Mouse (Mus musculus): ENCODE measurements around the gene Adam22. TPM values are rescaled to one million over a fixed set of nuclear protein-coding genes. Genes with fewer than 3 reads are reported as not detected.

Gene Adam22
- polyA plus RNA-seq, 1 experiment = 3.6 TPM

- no peak overlapping the region for H3K4me3 ChIP-seq (ENCODE audit: control insufficient read depth, low read depth, low read length)
Measured at GRCm38 (mm10) chr5:8356885-8357651, 10.9 kb downstream of the Adam22 start.

GRCm38 (mm10) chr5:8356326-8356725 lies 11.6 kb downstream of the Adam22 start:
- H3K27ac ChIP-seq (ENCODE audit: control insufficient read depth, insufficient read depth, low read depth, low read length) = no peak overlapping the region
- H3K27me3 ChIP-seq (ENCODE audit: control insufficient read depth, insufficient read depth, low read length) = no peaks in the 10 kb centered on the region
- H3K4me3 ChIP-seq (ENCODE audit: control insufficient read depth, low read depth, low read length) = no peak overlapping the region
- no peaks in the 10 kb centered on the region for H3K36me3 ChIP-seq (ENCODE audit: control insufficient read depth, insufficient read depth, low read length)
- TF ChIP-seq POLR2A (IDR thresholded peaks at IDR 0.05; ENCODE audit: control insufficient read depth, low read depth, low read length) = no peak
- no peak for TF ChIP-seq CTCF (IDR thresholded peaks at IDR 0.05; ENCODE audit: control insufficient read depth, insufficient read depth, insufficient replicate concordance, low read depth, low read length)
- no peaks in the 10 kb centered on the region for H3K4me1 ChIP-seq (ENCODE audit: control insufficient read depth, insufficient read depth, low read length)

More at GRCm38 (mm10) chr5:8356885-8357651, 10.9 kb downstream of the Adam22 start:
- TF ChIP-seq CTCF (IDR thresholded peaks at IDR 0.05; ENCODE audit: control insufficient read depth, insufficient read depth, insufficient replicate concordance, low read depth, low read length) (no peak), POLR2A (IDR thresholded peaks at IDR 0.05; ENCODE audit: control insufficient read depth, low read depth, low read length) (no peak)
- Histone ChIP-seq H3K4me1 (ENCODE audit: control insufficient read depth, insufficient read depth, low read length) (no peaks in the 10 kb centered on the region), H3K27me3 (ENCODE audit: control insufficient read depth, insufficient read depth, low read length) (no peaks in the 10 kb centered on the region), H3K36me3 (ENCODE audit: control insufficient read depth, insufficient read depth, low read length) (no peaks in the 10 kb centered on the region), H3K27ac (ENCODE audit: control insufficient read depth, insufficient read depth, low read depth, low read length) (no peak overlapping the region)

GRCm38 (mm10) chr5:8349557-8349956 lies 18.4 kb downstream of the Adam22 start:
- no peak overlapping the region for H3K4me3 ChIP-seq (ENCODE audit: control insufficient read depth, low read depth, low read length)
- TF ChIP-seq CTCF (IDR thresholded peaks at IDR 0.05; ENCODE audit: control insufficient read depth, insufficient read depth, insufficient replicate concordance, low read depth, low read length) (no peak), POLR2A (IDR thresholded peaks at IDR 0.05; ENCODE audit: control insufficient read depth, low read depth, low read length) (no peak)
- no peaks in the 10 kb centered on the region for H3K27me3 ChIP-seq (ENCODE audit: control insufficient read depth, insufficient read depth, low read length)
- H3K36me3 ChIP-seq (ENCODE audit: control insufficient read depth, insufficient read depth, low read length) = no peaks in the 10 kb centered on the region
- no peaks in the 10 kb centered on the region for H3K4me1 ChIP-seq (ENCODE audit: control insufficient read depth, insufficient read depth, low read length)
- no peak overlapping the region for H3K27ac ChIP-seq (ENCODE audit: control insufficient read depth, insufficient read depth, low read depth, low read length)

- Histone ChIP-seq H3K4me1 (ENCODE audit: control insufficient read depth, insufficient read depth, low read length) (no peaks in the 10 kb centered on the region), H3K27ac (ENCODE audit: control insufficient read depth, insufficient read depth, low read depth, low read length) (no peak overlapping the region), H3K27me3 (ENCODE audit: control insufficient read depth, insufficient read depth, low read length) (no peaks in the 10 kb centered on the region), H3K4me3 (ENCODE audit: control insufficient read depth, low read depth, low read length) (no peak overlapping the region), H3K36me3 (ENCODE audit: control insufficient read depth, insufficient read depth, low read length) (no peaks in the 10 kb centered on the region)
- TF ChIP-seq CTCF (IDR thresholded peaks at IDR 0.05; ENCODE audit: control insufficient read depth, insufficient read depth, insufficient replicate concordance, low read depth, low read length) (no peak), POLR2A (IDR thresholded peaks at IDR 0.05; ENCODE audit: control insufficient read depth, low read depth, low read length) (no peak)
Measured at GRCm38 (mm10) chr5:8346329-8346728, 21.6 kb downstream of the Adam22 start.

- no peak overlapping the region for H3K27ac ChIP-seq (ENCODE audit: control insufficient read depth, insufficient read depth, low read depth, low read length)
- H3K4me1 ChIP-seq (ENCODE audit: control insufficient read depth, insufficient read depth, low read length) = no peaks in the 10 kb centered on the region
- no peak for TF ChIP-seq CTCF (IDR thresholded peaks at IDR 0.05; ENCODE audit: control insufficient read depth, insufficient read depth, insufficient replicate concordance, low read depth, low read length)
- TF ChIP-seq POLR2A (IDR thresholded peaks at IDR 0.05; ENCODE audit: control insufficient read depth, low read depth, low read length) = no peak
- no peak overlapping the region for H3K4me3 ChIP-seq (ENCODE audit: control insufficient read depth, low read depth, low read length)
- no peaks in the 10 kb centered on the region for H3K27me3 ChIP-seq (ENCODE audit: control insufficient read depth, insufficient read depth, low read length)
- no peaks in the 10 kb centered on the region for H3K36me3 ChIP-seq (ENCODE audit: control insufficient read depth, insufficient read depth, low read length)
Measured at GRCm38 (mm10) chr5:8343296-8343695, 24.7 kb downstream of the Adam22 start.

GRCm38 (mm10) chr5:8341676-8342075 lies 26.3 kb downstream of the Adam22 start:
- Histone ChIP-seq H3K27me3 (ENCODE audit: control insufficient read depth, insufficient read depth, low read length) (no peaks in the 10 kb centered on the region), H3K36me3 (ENCODE audit: control insufficient read depth, insufficient read depth, low read length) (no peaks in the 10 kb centered on the region), H3K4me3 (ENCODE audit: control insufficient read depth, low read depth, low read length) (no peak overlapping the region), H3K27ac (ENCODE audit: control insufficient read depth, insufficient read depth, low read depth, low read length) (no peak overlapping the region), H3K4me1 (ENCODE audit: control insufficient read depth, insufficient read depth, low read length) (no peaks in the 10 kb centered on the region)
- TF ChIP-seq CTCF (IDR thresholded peaks at IDR 0.05; ENCODE audit: control insufficient read depth, insufficient read depth, insufficient replicate concordance, low read depth, low read length) = no peak
- no peak for TF ChIP-seq POLR2A (IDR thresholded peaks at IDR 0.05; ENCODE audit: control insufficient read depth, low read depth, low read length)

- Histone ChIP-seq H3K4me1 (ENCODE audit: control insufficient read depth, insufficient read depth, low read length) (no peaks in the 10 kb centered on the region), H3K27ac (ENCODE audit: control insufficient read depth, insufficient read depth, low read depth, low read length) (no peak overlapping the region), H3K27me3 (ENCODE audit: control insufficient read depth, insufficient read depth, low read length) (no peaks in the 10 kb centered on the region), H3K4me3 (ENCODE audit: control insufficient read depth, low read depth, low read length) (no peak overlapping the region), H3K36me3 (ENCODE audit: control insufficient read depth, insufficient read depth, low read length) (no peaks in the 10 kb centered on the region)
- TF ChIP-seq CTCF (IDR thresholded peaks at IDR 0.05; ENCODE audit: control insufficient read depth, insufficient read depth, insufficient replicate concordance, low read depth, low read length) = no peak
- no peak for TF ChIP-seq POLR2A (IDR thresholded peaks at IDR 0.05; ENCODE audit: control insufficient read depth, low read depth, low read length)
Measured at GRCm38 (mm10) chr5:8327645-8328269, 40.2 kb downstream of the Adam22 start.

Data from testis, adult 2 months (tissue).